29 mouse cellular contexts compared by ENCODE assay signal in genomic region chr7:113105359-113105758, GRCm38 (mm10).
DNase-seq lines count a peak whose midpoint lies in the region; ATAC-seq and TF ChIP-seq lines count a peak whose summit lies in the region.
"Had no signal": no experiment of that assay in that cellular context is flagged by ENCODE, and none has a peak within 500 bp of the region (broad histone marks: within the 10 kb centered on the region; RNA-seq: fewer than 3 reads in every experiment).

No protein-coding gene starts in this region.

- no peaks in the 10 kb centered on the region for H3K27me3 ChIP-seq in hindbrain, postnatal 0 days (ENCODE audit: insufficient read depth, low read length)
- no peaks in the 10 kb centered on the region for H3K27me3 ChIP-seq in hindbrain, embryonic 12.5 days
- H3K27me3 ChIP-seq in lung, embryonic 14.5 days (ENCODE audit: insufficient read depth, low read length) = no peaks in the 10 kb centered on the region
- no peaks in the 10 kb centered on the region for H3K27me3 ChIP-seq in Patski
- H3K27me3 ChIP-seq: embryonic facial prominence, embryonic 15.5 days; forebrain, embryonic 13.5 days; liver, embryonic 13.5 days; midbrain, embryonic 15.5 days; stomach, embryonic 15.5 days had no signal

- peak; percentile 22 for TF ChIP-seq CTCF in hindbrain, postnatal 0 days (IDR thresholded peaks at IDR 0.05; ENCODE audit: low read depth)
- TF ChIP-seq CTCF in lung, embryonic 14.5 days (IDR thresholded peaks at IDR 0.05; ENCODE audit: low read depth) = peak; percentile 18; the same call in 1 of the 2 replicates
- peak; percentile 47 for TF ChIP-seq CTCF in Patski (IDR thresholded peaks at IDR 0.05)

- no peaks in the 10 kb centered on the region for H3K9me3 ChIP-seq in hindbrain, postnatal 0 days (ENCODE audit: low read length)
- no peaks in the 10 kb centered on the region for H3K9me3 ChIP-seq in hindbrain, embryonic 12.5 days (replicated peaks)
- no peaks in the 10 kb centered on the region for H3K9me3 ChIP-seq in lung, embryonic 14.5 days (ENCODE audit: low read depth, low read length)
- H3K9me3 ChIP-seq: embryonic facial prominence, embryonic 10.5 days; embryonic facial prominence, embryonic 15.5 days; forebrain, embryonic 13.5 days; liver, embryonic 13.5 days; midbrain, embryonic 15.5 days; stomach, embryonic 15.5 days had no signal

- no peak overlapping the region for H3K27ac ChIP-seq in hindbrain, postnatal 0 days
- no peak overlapping the region for H3K27ac ChIP-seq in hindbrain, embryonic 12.5 days
- H3K27ac ChIP-seq in lung, embryonic 14.5 days (ENCODE audit: low read depth) = no peak overlapping the region
- H3K27ac ChIP-seq: embryonic facial prominence, embryonic 10.5 days; embryonic facial prominence, embryonic 15.5 days; forebrain, embryonic 13.5 days; hindbrain, embryonic 14.5 days; liver, embryonic 13.5 days; midbrain, embryonic 15.5 days; stomach, embryonic 15.5 days had no signal

- no peak overlapping the region for H3K4me3 ChIP-seq in hindbrain, postnatal 0 days (ENCODE audit: low read length)
- H3K4me3 ChIP-seq in hindbrain, embryonic 12.5 days = no peak overlapping the region
- no peak overlapping the region for H3K4me3 ChIP-seq in lung, embryonic 14.5 days (ENCODE audit: low read depth, low read length)
- H3K4me3 ChIP-seq: embryonic facial prominence, embryonic 10.5 days; embryonic facial prominence, embryonic 15.5 days; forebrain, embryonic 13.5 days; liver, embryonic 13.5 days; midbrain, embryonic 15.5 days; stomach, embryonic 15.5 days had no signal

- no peak overlapping the region for H3K9ac ChIP-seq in hindbrain, postnatal 0 days (replicated peaks; ENCODE audit: low read length)
- no peak overlapping the region for H3K9ac ChIP-seq in hindbrain, embryonic 12.5 days
- H3K9ac ChIP-seq in lung, embryonic 14.5 days = no peak overlapping the region
- H3K9ac ChIP-seq: embryonic facial prominence, embryonic 15.5 days; forebrain, embryonic 13.5 days; hindbrain, embryonic 14.5 days; liver, embryonic 13.5 days; midbrain, embryonic 15.5 days; stomach, embryonic 15.5 days had no signal

- CTCF ChIA-PET in Patski (lab: Charles Lee) = interaction anchor here (1.0 kb wide), 1 partner anchor 12 kb away, joined by 3 read pairs; no protein-coding TSS in a partner anchor

- POLR2A ChIA-PET in Patski (lab: Charles Lee) = interaction anchor here (0.6 kb wide), 1 partner anchor 77 kb away, joined by 3 read pairs; no protein-coding TSS in a partner anchor

- H3K4me1 ChIP-seq in hindbrain, postnatal 0 days (ENCODE audit: insufficient read depth, low read length) = no peaks in the 10 kb centered on the region
- 0 out of 2 replicates have a peak, but pooled peaks cover 9% of the 10 kb centered on the region for H3K4me1 ChIP-seq in hindbrain, embryonic 12.5 days
- H3K4me1 ChIP-seq in lung, embryonic 14.5 days (ENCODE audit: insufficient read depth) = no peaks in the 10 kb centered on the region
- H3K4me1 ChIP-seq: embryonic facial prominence, embryonic 15.5 days; liver, embryonic 13.5 days; midbrain, embryonic 15.5 days had no signal

- H3K36me3 ChIP-seq in hindbrain, postnatal 0 days (ENCODE audit: insufficient read depth, low read length) = no peaks in the 10 kb centered on the region
- no peaks in the 10 kb centered on the region for H3K36me3 ChIP-seq in hindbrain, embryonic 12.5 days
- H3K36me3 ChIP-seq in lung, embryonic 14.5 days (ENCODE audit: insufficient read depth) = no peaks in the 10 kb centered on the region
- H3K36me3 ChIP-seq: embryonic facial prominence, embryonic 10.5 days; embryonic facial prominence, embryonic 15.5 days; liver, embryonic 13.5 days; midbrain, embryonic 15.5 days; stomach, embryonic 15.5 days had no signal

- 45% methylated on average over 1 of the region's 1 CpGs for WGBS in hindbrain, postnatal 0 days
- 40% methylated on average over 1 of the region's 1 CpGs for WGBS in hindbrain, embryonic 12.5 days
- 34% methylated on average over 1 of the region's 1 CpGs for WGBS in lung, embryonic 14.5 days

- in situ Hi-C loops in Patski (cut with MboI; ENCODE audit: low pct_unique_long_range_greater_than_20kb) = no loop called here

- no peak for ATAC-seq in hindbrain, postnatal 0 days
- ATAC-seq in hindbrain, embryonic 12.5 days (ENCODE audit: low FRiP score) = no peak
- ATAC-seq in lung, embryonic 14.5 days (ENCODE audit: insufficient read depth) = no peak
- ATAC-seq in Patski = no peak
- ATAC-seq: activated CD4-positive, CD25-positive, alpha-beta regulatory T cell, adult 4 months; forebrain, embryonic 13.5 days; inflammation-experienced regulatory T-cells, adult 6 months; midbrain, embryonic 15.5 days had no signal

- H3K4me2 ChIP-seq in hindbrain, postnatal 0 days (ENCODE audit: low read depth, low read length) = no peak overlapping the region
- no peak overlapping the region for H3K4me2 ChIP-seq in hindbrain, embryonic 12.5 days (replicated peaks)
- H3K4me2 ChIP-seq in lung, embryonic 14.5 days = no peak overlapping the region
- H3K4me2 ChIP-seq: embryonic facial prominence, embryonic 15.5 days; forebrain, embryonic 13.5 days; heart, embryonic 11.5 days; hindbrain, embryonic 14.5 days; liver, embryonic 13.5 days; midbrain, embryonic 15.5 days; stomach, embryonic 15.5 days had no signal

- no peak for DNase-seq in hindbrain, postnatal 0 days (ENCODE audit: low spot score)
- no peak for DNase-seq in lung, embryonic 14.5 days
- no peak for DNase-seq in lung, postnatal 4 days
- DNase-seq in Patski (ENCODE audit: low read depth, low spot score) = no peak
- no peak for DNase-seq in urinary bladder, postnatal 25 days (ENCODE audit: low spot score)
- DNase-seq in gastrocnemius, postnatal 4 days (ENCODE audit: low spot score in 2 of 2) = no peak
- DNase-seq: adrenal gland, adult 8-10 months; cerebellum, adult 8-10 months; cerebellum, postnatal 25 days; gastrocnemius, postnatal 14 days; heart, postnatal 4 days; kidney, adult 2 months; kidney, postnatal 10 days; left cerebral cortex, postnatal 4 days; liver, embryonic 13.5 days; lung, adult 18-20 months; lung, postnatal 10 days; right cerebral cortex, postnatal 25 days; thymus, postnatal 14 days had no signal
